Mouse (Mus musculus): Measurements from ENCODE around the gene Rd3l. TPM values are rescaled to one million over a fixed set of nuclear protein-coding genes. Genes with fewer than 3 reads are reported as not detected.

Gene Rd3l
- total RNA-seq (2022), result not detected

GRCm38 (mm10) chr12:111980887-111981367 lies at the start of gene Rd3l:
Gene Rd3l, minus strand, starts transcription at chr12:111981317.
- no peak for DNase-seq (ENCODE audit: low spot score in 2 of 2)

- no peak for DNase-seq (ENCODE audit: low spot score in 2 of 2)
These were observed 46.3 kb upstream of the Rd3l start for GRCm38 (mm10) chr12:112027408-112027807.

GRCm38 (mm10) chr12:112025907-112026645 lies 45.0 kb upstream of the Rd3l start:
- DNase-seq (ENCODE audit: low spot score in 2 of 2), result no peak

- no peak for DNase-seq (ENCODE audit: low spot score in 2 of 2)
These were observed 44.3 kb upstream of the Rd3l start for GRCm38 (mm10) chr12:112025457-112025856.

- no peak for DNase-seq (ENCODE audit: low spot score in 2 of 2)
These were observed 43.6 kb upstream of the Rd3l start for GRCm38 (mm10) chr12:112024581-112025310.

GRCm38 (mm10) chr12:112023306-112023705 lies 42.2 kb upstream of the Rd3l start:
- no peak for DNase-seq (ENCODE audit: low spot score in 2 of 2)

GRCm38 (mm10) chr12:112016346-112016745 lies 35.2 kb upstream of the Rd3l start:
- DNase-seq (ENCODE audit: low spot score in 2 of 2), result no peak

GRCm38 (mm10) chr12:112013271-112013801 lies 32.2 kb upstream of the Rd3l start:
- no peak for DNase-seq (ENCODE audit: low spot score in 2 of 2)

- DNase-seq (ENCODE audit: low spot score in 2 of 2), result no peak
These were observed 31.6 kb upstream of the Rd3l start for GRCm38 (mm10) chr12:112012511-112013270.

GRCm38 (mm10) chr12:112001223-112001622 lies 20.1 kb upstream of the Rd3l start:
- DNase-seq (ENCODE audit: low spot score in 2 of 2), result peak; percentile 53 to 83

- DNase-seq (ENCODE audit: low spot score in 2 of 2), result no peak
These were observed 18.6 kb upstream of the Rd3l start for GRCm38 (mm10) chr12:111999735-112000134.

- DNase-seq (ENCODE audit: low spot score in 2 of 2), result no peak
These were observed 14.0 kb upstream of the Rd3l start for GRCm38 (mm10) chr12:111995161-111995560.

GRCm38 (mm10) chr12:111992626-111993025 lies 11.5 kb upstream of the Rd3l start:
- no peak for DNase-seq (ENCODE audit: low spot score in 2 of 2)

GRCm38 (mm10) chr12:111986756-111987155 lies 5.6 kb upstream of the Rd3l start:
- no peak for DNase-seq (ENCODE audit: low spot score in 2 of 2)

GRCm38 (mm10) chr12:111983165-111983564 lies 2.0 kb upstream of the Rd3l start:
- no peak for DNase-seq (ENCODE audit: low spot score in 2 of 2)

- DNase-seq (ENCODE audit: low spot score in 2 of 2), result no peak
These were observed 714 bp upstream of the Rd3l start for GRCm38 (mm10) chr12:111981831-111982230.

GRCm38 (mm10) chr12:111978274-111978673 lies 2.8 kb downstream of the Rd3l start:
- DNase-seq (ENCODE audit: low spot score in 2 of 2), result no peak

GRCm38 (mm10) chr12:111977138-111977537 lies 4.0 kb downstream of the Rd3l start:
- DNase-seq (ENCODE audit: low spot score in 2 of 2), result no peak

- no peak for DNase-seq (ENCODE audit: low spot score in 2 of 2)
These were observed 6.5 kb downstream of the Rd3l start for GRCm38 (mm10) chr12:111974578-111974977.

- DNase-seq (ENCODE audit: low spot score in 2 of 2), result no peak
These were observed 8.6 kb downstream of the Rd3l start for GRCm38 (mm10) chr12:111972504-111972903.

GRCm38 (mm10) chr12:111971231-111971686 lies 9.9 kb downstream of the Rd3l start, which contains the start of gene Tdrd9:
Gene Tdrd9, plus strand, starts transcription at chr12:111971559.
- no peak for DNase-seq (ENCODE audit: low spot score in 2 of 2)
